Mouse (Mus musculus): ENCODE data around the gene Lrrc74a.

Lrrc74a gene

GRCm38 (mm10) chr12:86804857-86805256, 70.7 kb downstream of the Lrrc74a start:
- no peak for DNase-seq (ENCODE audit: low spot score in 2 of 2)

- no peak for DNase-seq (ENCODE audit: low spot score in 2 of 2)
Measured at GRCm38 (mm10) chr12:86805315-86805714, 71.1 kb downstream of the Lrrc74a start.

- no peak for DNase-seq (ENCODE audit: low spot score in 2 of 2)
Measured at GRCm38 (mm10) chr12:86806031-86806922, 72.1 kb downstream of the Lrrc74a start.

DNA sequence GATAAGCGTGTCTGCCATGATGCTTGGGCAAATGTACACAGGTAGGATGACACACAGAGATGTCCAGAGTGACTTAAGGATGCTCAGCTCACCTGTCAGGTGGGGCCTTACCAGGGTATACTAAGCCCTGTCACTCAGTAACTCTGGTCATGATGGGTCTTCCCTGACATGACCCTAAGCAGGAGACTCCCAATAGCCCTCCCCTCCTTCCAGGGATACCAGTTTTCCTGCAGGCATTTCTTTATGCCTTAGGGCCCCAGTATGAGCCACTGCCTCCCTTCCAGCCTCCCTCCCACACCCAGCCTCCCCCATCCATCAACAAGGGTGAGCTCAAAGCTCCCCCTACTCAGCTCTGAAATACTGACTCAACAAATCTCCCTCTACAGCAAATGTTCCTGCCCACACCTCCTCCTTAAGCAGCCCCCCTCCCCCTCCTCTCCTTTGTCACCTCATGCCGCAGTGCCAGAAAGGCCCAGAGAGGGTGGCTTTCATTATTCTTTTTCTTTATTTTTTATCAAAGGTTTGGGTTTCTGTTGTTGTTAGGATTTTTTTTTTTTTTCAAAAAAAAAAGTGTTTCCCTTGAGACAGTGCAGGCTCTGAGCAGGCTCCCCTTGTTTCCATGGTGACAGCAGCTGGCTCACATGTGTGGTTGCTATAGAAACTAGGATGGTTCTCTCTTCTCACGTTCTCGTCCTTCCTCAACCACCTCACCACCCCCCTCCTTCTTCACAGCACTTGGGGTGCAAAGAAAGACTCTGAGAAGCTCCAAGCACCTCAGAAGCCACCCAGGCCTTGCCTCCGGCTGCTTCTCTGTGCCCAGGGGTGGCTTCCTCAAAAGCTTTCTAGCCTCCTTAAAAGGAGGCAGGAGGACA, 73.0 kb downstream of the Lrrc74a start:
- no peak for DNase-seq (ENCODE audit: low spot score in 2 of 2)

- no peak for DNase-seq (ENCODE audit: low spot score in 2 of 2)
Measured at GRCm38 (mm10) chr12:86807795-86808128, 73.6 kb downstream of the Lrrc74a start.

- no peak for DNase-seq (ENCODE audit: low spot score in 2 of 2)
Measured at GRCm38 (mm10) chr12:86808856-86809255, 74.7 kb downstream of the Lrrc74a start.

GRCm38 (mm10) chr12:86810040-86810439, 75.9 kb downstream of the Lrrc74a start:
- DNase-seq (ENCODE audit: low spot score in 2 of 2): no peak

GRCm38 (mm10) chr12:86810725-86811444, 76.7 kb downstream of the Lrrc74a start:
- no peak for DNase-seq (ENCODE audit: low spot score in 2 of 2)

DNA sequence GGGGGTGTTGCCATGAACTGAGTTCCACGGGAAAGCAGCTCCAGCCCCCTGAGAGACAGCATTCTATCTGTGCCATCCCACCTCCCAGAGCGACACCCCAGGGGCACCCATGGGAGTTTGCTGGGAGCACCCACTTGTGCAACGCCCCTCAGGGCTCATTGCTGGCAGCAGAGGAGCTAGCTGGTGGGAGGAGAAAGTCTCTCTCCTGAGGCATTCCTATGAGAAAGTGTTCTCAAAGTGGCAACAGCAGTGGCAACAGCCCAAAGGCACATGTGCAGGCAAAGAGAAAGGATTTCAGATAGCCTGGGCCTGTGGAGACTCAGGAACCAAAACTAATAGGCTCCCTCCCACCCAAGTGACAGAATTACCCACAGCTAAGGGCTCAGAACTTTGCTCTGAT, 78.6 kb downstream of the Lrrc74a start:
- no peak for DNase-seq (ENCODE audit: low spot score in 2 of 2)

Measured in cerebellum, postnatal 4 days (tissue).